10 mouse cellular contexts compared by ENCODE assay signal in genomic region chr10:52779926-52780485, GRCm38 (mm10).
DNase-seq lines count a peak whose midpoint lies in the region; ATAC-seq and TF ChIP-seq lines count a peak whose summit lies in the region.
"Had no signal": no experiment of that assay in that cellular context is flagged by ENCODE, and none has a peak within 500 bp of the region (broad histone marks: within the 10 kb centered on the region; RNA-seq: fewer than 3 reads in every experiment).

No protein-coding gene starts in this region.

- no peak for TF ChIP-seq CTCF in Patski (IDR thresholded peaks at IDR 0.05)

- POLR2A ChIA-PET in Patski (lab: Charles Lee), result no interaction called here

- CTCF ChIA-PET in Patski (lab: Charles Lee), result interaction anchor here (0.6 to 1.0 kb wide), 2 partner anchors 44 to 104 kb away, joined by 3 to 4 read pairs; no protein-coding TSS in a partner anchor

- no peaks in the 10 kb centered on the region for H3K27me3 ChIP-seq in Patski
- H3K27me3 ChIP-seq in embryonic facial prominence, embryonic 15.5 days, result no peaks in the 10 kb centered on the region

- no peaks in the 10 kb centered on the region for H3K36me3 ChIP-seq in embryonic facial prominence, embryonic 15.5 days

- H3K4me1 ChIP-seq in embryonic facial prominence, embryonic 15.5 days, result 0 out of 2 replicates have a peak, but pooled peaks cover 7% of the 10 kb centered on the region

- no peak overlapping the region for H3K4me2 ChIP-seq in embryonic facial prominence, embryonic 15.5 days (replicated peaks)

- H3K27ac ChIP-seq in embryonic facial prominence, embryonic 15.5 days (replicated peaks), result no peak overlapping the region; the same call in 1 of the 2 replicates

- peak; percentile 38 for DNase-seq in layer of hippocampus, adult 11-12 months (ENCODE audit: low spot score)
- DNase-seq in layer of hippocampus, postnatal 25 days (ENCODE audit: extremely low spot score in 1 of 2, low spot score in 1 of 2), result no peak
- peak; percentile 34 for DNase-seq in Patski (ENCODE audit: low read depth, low spot score)
- DNase-seq in left cerebral cortex, postnatal 4 days, result peak; percentile 10
- no peak for DNase-seq in heart, adult 8-10 months (ENCODE audit: low spot score)
- DNase-seq in gastrocnemius, postnatal 10 days, result no peak
- no peak for DNase-seq in kidney, postnatal 10 days
- DNase-seq: gastrocnemius, postnatal 36 days; midbrain, embryonic 14.5 days had no signal

- intact Hi-C loops in left cerebral cortex, postnatal 4 days (cut with DNase I), result no loop called here

- no peak overlapping the region for H3K4me3 ChIP-seq in embryonic facial prominence, embryonic 15.5 days (replicated peaks)

- ATAC-seq in Patski, result peak; percentile 78
- ATAC-seq in embryonic facial prominence, embryonic 15.5 days (ENCODE audit: insufficient number of reproducible peaks, low FRiP score, low TSS enrichment, low read depth), result peak; percentile 76

- in situ Hi-C loops in Patski (cut with MboI; ENCODE audit: low pct_unique_long_range_greater_than_20kb), result no loop called here

- no peak overlapping the region for H3K9ac ChIP-seq in embryonic facial prominence, embryonic 15.5 days

- WGBS in embryonic facial prominence, embryonic 15.5 days, result 23% methylated on average over 4 of the region's 4 CpGs

- no peaks in the 10 kb centered on the region for H3K9me3 ChIP-seq in embryonic facial prominence, embryonic 15.5 days (replicated peaks)

Comparison
In these comparisons a context has a peak if more than half of its experiments do, and no peak if none do; other contexts are left out.
1. DNase-seq: peak in layer of hippocampus, adult 11-12 months (single experiment), Patski (single experiment) and left cerebral cortex, postnatal 4 days (single experiment); none in layer of hippocampus, postnatal 25 days (0 of 2), heart, adult 8-10 months (single experiment), gastrocnemius, postnatal 10 days (single experiment) and kidney, postnatal 10 days (single experiment).